Mouse (Mus musculus): ENCODE results near the gene Elp5. TPM values are rescaled to one million over a fixed set of nuclear protein-coding genes. Genes with fewer than 3 reads are reported as not detected.

The Elp5 gene
- total and polyA plus RNA-seq, 3 experiments, result 95.9 to 177 (median 119) TPM

DNA sequence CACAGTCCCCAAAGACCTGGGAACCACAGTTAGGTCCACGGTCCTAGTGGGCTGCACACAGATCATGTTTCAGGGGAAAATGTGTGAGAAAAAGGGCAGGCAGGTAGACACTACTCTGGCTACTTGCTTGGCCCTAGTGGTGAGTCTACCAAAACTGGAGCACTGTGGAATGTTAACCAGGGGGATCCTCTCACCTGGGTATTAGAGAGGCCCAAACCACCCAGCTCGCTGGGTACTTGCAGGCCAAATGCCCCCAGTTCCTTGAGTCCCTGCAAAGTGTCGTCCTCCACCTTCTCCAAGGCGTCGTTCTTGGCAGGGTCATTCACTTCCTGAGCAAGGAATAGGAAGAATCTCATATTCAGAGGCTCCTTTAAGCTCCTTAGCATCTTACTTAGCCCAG lies 31.7 kb upstream of the Elp5 start:
- H3K4me3 ChIP-seq (replicated peaks in 1 of 3; ENCODE audit: low read depth in 2 of 3, low read length in 2 of 3, poor library complexity in 1 of 3), result no peak overlapping the region
- H3K27me3 ChIP-seq (replicated peaks), result no peaks in the 10 kb centered on the region
- TF ChIP-seq ZMIZ1 (IDR thresholded peaks at IDR 0.05; ENCODE audit: low read depth, low read length) (no peak), MAX (IDR thresholded peaks at IDR 0.05; ENCODE audit: low read length) (no peak), E2F4 (IDR thresholded peaks at IDR 0.05; ENCODE audit: insufficient replicate concordance, low read depth, low read length) (no peak), NRF1 (IDR thresholded peaks at IDR 0.05; ENCODE audit: low read depth, low read length) (no peak), POLR2A (IDR thresholded peaks at IDR 0.05; ENCODE audit: low read depth, low read length) (no peak), ELF1 (IDR thresholded peaks at IDR 0.05; ENCODE audit: low read depth, low read length) (no peak), EP300 (IDR thresholded peaks at IDR 0.05; ENCODE audit: low read length) (no peak), PAX5 (IDR thresholded peaks at IDR 0.05; ENCODE audit: low read length) (no peak), KAT2A (IDR thresholded peaks at IDR 0.05; ENCODE audit: insufficient replicate concordance, low read length) (no peak), TBP (conservative IDR thresholded peaks at IDR 0.05; ENCODE audit: low read depth, low read length) (no peak), RCOR1 (conservative IDR thresholded peaks at IDR 0.05; ENCODE audit: low read depth, low read length) (no peak), SIN3A (IDR thresholded peaks at IDR 0.05; ENCODE audit: low read length) (no peak), CTCF (conservative IDR thresholded peaks at IDR 0.05 in 1 of 2, IDR thresholded peaks at IDR 0.05 in 1 of 2; ENCODE audit: low read depth in 2 of 2, low read length in 2 of 2) (no peak), MYC (IDR thresholded peaks at IDR 0.05; ENCODE audit: low read depth, low read length) (no peak)
- H3K27ac ChIP-seq (ENCODE audit: insufficient read depth, low read depth), result no peak overlapping the region
- dilution Hi-C loops (cut with MboI; ENCODE audit: extremely low pct_ligation_motif_present, extremely low pct_unique_long_range_greater_than_20kb, low sequenced_read_pairs) (no loop called here), in situ Hi-C loops (cut with MboI; ENCODE audit: low pct_ligation_motif_present, low pct_unique_long_range_greater_than_20kb, low sequenced_read_pairs) (loop anchor here (5.0 to 25.0 kb wide), 2 partner anchors 62 to 927 kb away; partner anchors contain the start of genes Per1 and Vamp2)
- H3K4me1 ChIP-seq (ENCODE audit: control insufficient read depth in 1 of 2, insufficient read depth in 2 of 2), result peaks cover 14 to 21% of the 10 kb centered on the region in 2 experiments
- H3K36me3 ChIP-seq (replicated peaks in 1 of 2; ENCODE audit: control insufficient read depth in 1 of 2, insufficient read depth in 1 of 2, low read length in 1 of 2), result peaks cover 49 to 55% of the 10 kb centered on the region in 2 experiments
- no peaks in the 10 kb centered on the region for H3K79me2 ChIP-seq (replicated peaks; ENCODE audit: control insufficient read depth, extremely low read depth, insufficient read depth, poor library complexity, severe bottlenecking)
- H3K9me3 ChIP-seq (replicated peaks; ENCODE audit: low read length), result no peaks in the 10 kb centered on the region
- no peak for DNase-seq (ENCODE audit: extremely low read depth)
- peak overlapping the region; percentile 44; the same call in 1 of the 2 replicates for H3K4me2 ChIP-seq (ENCODE audit: insufficient read depth, low read depth, poor library complexity, severe bottlenecking)
- H3K9ac ChIP-seq (ENCODE audit: insufficient read depth, low read depth), result peak overlapping the region; percentile 74; the same call in 1 of the 2 replicates

DNA sequence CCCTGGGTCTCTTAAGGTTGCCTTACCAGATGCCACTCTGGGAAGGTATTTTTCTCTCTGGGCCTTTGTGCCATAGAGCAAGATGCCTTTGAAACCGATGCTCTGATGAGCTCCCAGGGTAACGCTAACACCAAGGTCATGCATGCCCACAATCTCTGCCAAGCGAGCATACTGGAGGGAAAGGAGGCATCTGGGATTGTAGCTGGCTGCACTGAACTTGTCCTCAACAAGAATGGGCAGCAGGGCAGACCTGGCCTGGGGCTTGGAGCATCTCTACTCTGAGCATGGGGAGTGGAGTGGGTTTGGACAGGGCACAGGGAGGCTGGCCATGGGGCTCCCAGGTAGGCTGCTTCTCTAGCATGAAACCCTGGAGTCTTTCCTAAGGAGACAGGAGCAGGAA lies 31.1 kb upstream of the Elp5 start:
- dilution Hi-C loops (cut with MboI; ENCODE audit: extremely low pct_ligation_motif_present, extremely low pct_unique_long_range_greater_than_20kb, low sequenced_read_pairs) (no loop called here), in situ Hi-C loops (cut with MboI; ENCODE audit: low pct_ligation_motif_present, low pct_unique_long_range_greater_than_20kb, low sequenced_read_pairs) (loop anchor here (5.0 to 25.0 kb wide), 2 partner anchors 61 to 926 kb away; partner anchors contain the start of genes Per1 and Vamp2)
- H3K36me3 ChIP-seq (replicated peaks in 1 of 2; ENCODE audit: control insufficient read depth in 1 of 2, insufficient read depth in 1 of 2, low read length in 1 of 2), result peaks cover 55 to 61% of the 10 kb centered on the region in 2 experiments

More for the DNA sequence above, 31.1 kb upstream of the Elp5 start:
- no peak overlapping the region for H3K9ac ChIP-seq (ENCODE audit: insufficient read depth, low read depth)
- H3K9me3 ChIP-seq (replicated peaks; ENCODE audit: low read length), result no peaks in the 10 kb centered on the region
- H3K79me2 ChIP-seq (replicated peaks; ENCODE audit: control insufficient read depth, extremely low read depth, insufficient read depth, poor library complexity, severe bottlenecking), result no peaks in the 10 kb centered on the region
- H3K4me1 ChIP-seq (ENCODE audit: control insufficient read depth in 1 of 2, insufficient read depth in 2 of 2), result peaks cover 14 to 21% of the 10 kb centered on the region in 2 experiments
- H3K4me3 ChIP-seq (replicated peaks in 1 of 3; ENCODE audit: low read depth in 2 of 3, low read length in 2 of 3, poor library complexity in 1 of 3), result no peak overlapping the region
- no peak for DNase-seq (ENCODE audit: extremely low read depth)
- no peak for TF ChIP-seq GABPA (IDR thresholded peaks at IDR 0.05; ENCODE audit: insufficient replicate concordance, low read depth, low read length)
- no peak for TF ChIP-seq TCF12 (IDR thresholded peaks at IDR 0.05; ENCODE audit: low read depth, low read length)
- no peak for TF ChIP-seq TBP (conservative IDR thresholded peaks at IDR 0.05; ENCODE audit: low read depth, low read length)
- no peak for TF ChIP-seq CTCF (conservative IDR thresholded peaks at IDR 0.05 in 1 of 2, IDR thresholded peaks at IDR 0.05 in 1 of 2; ENCODE audit: low read depth in 2 of 2, low read length in 2 of 2)
- TF ChIP-seq BHLHE40 (IDR thresholded peaks at IDR 0.05; ENCODE audit: low read depth, low read length), result no peak
- no peak for TF ChIP-seq MAX (IDR thresholded peaks at IDR 0.05; ENCODE audit: low read length)
- no peak for TF ChIP-seq NRF1 (IDR thresholded peaks at IDR 0.05; ENCODE audit: low read depth, low read length)
- no peak for TF ChIP-seq ZC3H11A (IDR thresholded peaks at IDR 0.05; ENCODE audit: low read depth, low read length)
- TF ChIP-seq JUN (IDR thresholded peaks at IDR 0.05; ENCODE audit: insufficient read depth, low read depth, low read length), result no peak
- no peak for TF ChIP-seq POLR2A (IDR thresholded peaks at IDR 0.05; ENCODE audit: low read depth, low read length)
- TF ChIP-seq SIN3A (IDR thresholded peaks at IDR 0.05; ENCODE audit: low read length), result no peak
- no peak for TF ChIP-seq MYC (IDR thresholded peaks at IDR 0.05; ENCODE audit: low read depth, low read length)
- TF ChIP-seq RCOR1 (conservative IDR thresholded peaks at IDR 0.05; ENCODE audit: low read depth, low read length), result no peak
- H3K27me3 ChIP-seq (replicated peaks), result no peaks in the 10 kb centered on the region
- no peak overlapping the region for H3K27ac ChIP-seq (ENCODE audit: insufficient read depth, low read depth)
- no peak overlapping the region for H3K4me2 ChIP-seq (ENCODE audit: insufficient read depth, low read depth, poor library complexity, severe bottlenecking)
